Mouse (Mus musculus): ENCODE results near the gene D630003M21Rik. TPM values are rescaled to one million over a fixed set of nuclear protein-coding genes. Genes with fewer than 3 reads are reported as not detected.

The D630003M21Rik gene
- polyA plus RNA-seq, 1 experiment from 2014 or later = 2.4 TPM

DNA sequence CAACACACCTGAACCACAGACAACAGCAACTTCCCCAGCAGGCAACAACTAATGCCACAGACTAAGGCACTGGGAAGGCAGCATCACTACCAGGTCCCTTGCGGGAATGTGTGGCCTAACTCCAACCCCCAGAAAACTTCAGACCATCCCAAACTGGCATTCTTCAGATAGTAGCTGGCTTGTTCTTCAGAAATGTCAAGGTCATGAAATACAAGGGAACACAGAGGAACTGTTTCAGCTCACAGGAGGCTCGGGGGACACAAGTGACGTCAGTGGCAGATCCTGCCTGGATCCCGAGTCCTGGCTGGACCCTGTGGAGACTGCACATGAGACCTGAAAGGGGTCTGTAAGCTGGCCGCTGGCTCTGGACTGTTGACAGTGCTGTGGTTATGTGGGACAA, 24.8 kb upstream of the D630003M21Rik start:
- H3K9me3 ChIP-seq = no peaks in the 10 kb centered on the region
- H3K9ac ChIP-seq = no peak overlapping the region
- no peaks in the 10 kb centered on the region for H3K27me3 ChIP-seq
- H3K4me2 ChIP-seq = no peak overlapping the region
- ATAC-seq (ENCODE audit: low FRiP score, low read depth) = no peak
- H3K4me1 ChIP-seq (replicated peaks) = 0 out of 2 replicates have a peak, but pooled peaks cover 3% of the 10 kb centered on the region
- H3K27ac ChIP-seq (replicated peaks) = no peak overlapping the region
- H3K4me3 ChIP-seq = no peak overlapping the region
- no peaks in the 10 kb centered on the region for H3K36me3 ChIP-seq
- WGBS = 76% methylated on average over 5 of the region's 5 CpGs

DNA sequence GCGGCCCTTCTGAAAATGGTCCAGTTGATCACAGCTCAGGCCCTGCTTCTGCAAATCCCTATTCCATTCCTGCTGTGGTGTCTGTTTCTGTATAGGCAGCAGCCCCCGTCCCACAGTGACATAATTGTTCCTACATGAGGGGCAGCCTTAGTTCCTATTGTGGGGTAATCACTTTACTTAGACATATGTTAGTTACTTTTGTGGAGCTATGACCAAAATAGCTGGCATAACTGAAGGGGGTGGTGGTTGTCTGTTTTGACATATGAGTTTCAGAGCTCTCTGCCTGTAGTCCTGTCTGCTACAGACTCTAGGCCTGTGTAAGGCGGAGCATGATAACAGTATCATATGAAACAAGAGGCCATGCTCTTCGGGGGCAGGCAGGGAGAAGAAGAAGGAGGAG, 21.5 kb upstream of the D630003M21Rik start:
- Histone ChIP-seq H3K4me3 (no peak overlapping the region), H3K4me1 (replicated peaks) (no peaks in the 10 kb centered on the region), H3K9ac (no peak overlapping the region), H3K36me3 (no peaks in the 10 kb centered on the region), H3K27ac (replicated peaks) (no peak overlapping the region), H3K27me3 (no peaks in the 10 kb centered on the region), H3K9me3 (no peaks in the 10 kb centered on the region), H3K4me2 (no peak overlapping the region)
- no peak for ATAC-seq (ENCODE audit: low FRiP score, low read depth)
- WGBS = 86% methylated on average over 4 of the region's 4 CpGs

DNA sequence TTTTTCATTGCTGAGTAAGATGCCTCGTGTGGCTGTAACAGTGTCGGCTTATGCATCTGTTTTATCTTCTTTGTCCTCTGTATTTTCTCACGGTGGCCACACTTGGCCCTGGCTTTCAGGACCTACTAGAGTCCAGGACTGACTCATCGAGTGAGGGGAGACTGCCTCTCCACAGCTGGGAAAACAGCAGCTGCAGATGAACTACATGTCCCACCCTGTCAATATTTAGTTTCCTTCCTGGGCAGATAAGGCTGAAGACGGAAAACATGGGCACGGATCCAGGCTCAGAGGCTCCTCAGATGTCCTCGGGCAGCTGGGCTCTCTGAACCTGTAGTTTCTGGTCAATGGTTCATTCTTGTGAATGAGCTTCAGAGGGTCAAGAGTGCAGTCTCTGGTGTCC, 19.3 kb upstream of the D630003M21Rik start:
- Histone ChIP-seq H3K9me3 (no peaks in the 10 kb centered on the region), H3K4me2 (no peak overlapping the region), H3K4me1 (replicated peaks) (0 out of 2 replicates have a peak, but pooled peaks cover 5% of the 10 kb centered on the region), H3K27ac (replicated peaks) (no peak overlapping the region), H3K9ac (no peak overlapping the region), H3K36me3 (no peaks in the 10 kb centered on the region), H3K27me3 (no peaks in the 10 kb centered on the region), H3K4me3 (no peak overlapping the region)
- ATAC-seq (ENCODE audit: low FRiP score, low read depth) = no peak
- WGBS = 80% methylated on average over 7 of the region's 7 CpGs

DNA sequence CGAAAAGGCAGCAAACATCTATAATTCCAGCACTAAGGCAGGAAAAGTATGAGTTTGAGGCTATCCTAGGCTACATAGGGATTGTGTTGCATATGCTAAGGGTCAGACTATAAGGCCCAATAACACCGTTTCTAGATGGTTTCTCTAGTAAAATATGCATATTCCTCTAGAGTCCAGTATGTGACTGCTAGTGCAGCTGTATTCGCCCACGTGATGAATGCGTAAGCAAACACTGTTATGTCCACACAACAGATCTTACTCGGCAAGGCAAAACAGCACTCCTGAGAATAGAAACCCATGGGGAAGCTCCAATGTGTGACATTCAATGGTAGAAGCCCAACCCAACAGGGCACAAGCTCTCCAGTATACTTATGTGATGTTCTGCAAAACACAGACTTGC, 18.8 kb upstream of the D630003M21Rik start:
- Histone ChIP-seq H3K4me1 (replicated peaks) (0 out of 2 replicates have a peak, but pooled peaks cover 7% of the 10 kb centered on the region), H3K9me3 (no peaks in the 10 kb centered on the region), H3K4me3 (no peak overlapping the region), H3K27me3 (no peaks in the 10 kb centered on the region), H3K9ac (no peak overlapping the region), H3K36me3 (no peaks in the 10 kb centered on the region), H3K4me2 (no peak overlapping the region), H3K27ac (replicated peaks) (no peak overlapping the region)
- ATAC-seq (ENCODE audit: low FRiP score, low read depth) = no peak
- 81% methylated on average over 6 of the region's 6 CpGs for WGBS

GRCm38 (mm10) chr2:158245072-158245817, 16.2 kb upstream of the D630003M21Rik start:
- H3K4me2 ChIP-seq = no peak overlapping the region
- H3K9ac ChIP-seq = no peak overlapping the region
- WGBS = 56% methylated on average over 4 of the region's 4 CpGs
- H3K27ac ChIP-seq (replicated peaks) = no peak overlapping the region
- H3K27me3 ChIP-seq = no peaks in the 10 kb centered on the region
- H3K4me1 ChIP-seq (replicated peaks) = 0 out of 2 replicates have a peak, but pooled peaks cover 7% of the 10 kb centered on the region
- no peak overlapping the region for H3K4me3 ChIP-seq
- H3K9me3 ChIP-seq = no peaks in the 10 kb centered on the region
- ATAC-seq (ENCODE audit: low FRiP score, low read depth) = no peak
- no peaks in the 10 kb centered on the region for H3K36me3 ChIP-seq

GRCm38 (mm10) chr2:158243129-158243870, 14.3 kb upstream of the D630003M21Rik start:
- H3K27ac ChIP-seq (replicated peaks) = no peak overlapping the region
- ATAC-seq (ENCODE audit: low FRiP score, low read depth) = no peak
- 0 out of 2 replicates have a peak, but pooled peaks cover 7% of the 10 kb centered on the region for H3K4me1 ChIP-seq (replicated peaks)
- H3K9me3 ChIP-seq = no peaks in the 10 kb centered on the region
- H3K4me2 ChIP-seq = no peak overlapping the region
- H3K27me3 ChIP-seq = no peaks in the 10 kb centered on the region
- no peak overlapping the region for H3K4me3 ChIP-seq
- WGBS = 77% methylated on average over 18 of the region's 18 CpGs
- H3K9ac ChIP-seq = no peak overlapping the region
- no peaks in the 10 kb centered on the region for H3K36me3 ChIP-seq

DNA sequence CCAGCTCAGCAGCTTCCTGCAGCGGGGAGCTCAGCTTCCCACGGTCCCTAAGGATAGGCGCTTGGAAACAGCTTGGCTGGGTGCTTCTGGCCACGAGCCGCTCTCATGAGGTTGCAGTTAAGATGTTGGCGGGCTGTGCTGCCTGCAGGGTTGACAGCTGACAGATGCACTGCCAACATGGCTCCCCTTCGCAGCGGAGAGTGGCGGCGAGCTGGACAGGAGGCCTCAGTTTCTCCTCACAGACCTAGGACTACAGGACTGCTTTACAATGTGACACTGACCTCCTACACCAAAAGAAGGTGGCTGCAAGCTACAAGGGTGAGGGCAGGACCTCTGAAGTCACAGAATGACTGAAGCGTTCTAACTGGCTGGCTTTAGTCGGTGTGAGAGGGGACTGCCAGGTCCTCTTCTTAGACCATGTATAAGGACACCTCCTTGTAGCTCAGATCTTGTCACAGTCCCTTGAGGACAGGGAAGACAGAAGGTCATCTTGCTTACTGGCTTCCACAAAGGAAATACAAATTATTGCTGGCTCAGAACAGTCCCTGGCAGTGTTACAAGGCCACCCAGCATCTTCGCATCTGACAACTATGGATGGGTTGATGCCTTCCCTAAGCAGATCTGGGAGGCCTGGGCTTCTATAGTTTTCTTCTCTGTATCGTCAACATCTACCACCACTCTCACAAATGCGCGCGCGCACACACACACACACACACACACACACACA, 13.3 kb upstream of the D630003M21Rik start:
- Histone ChIP-seq H3K27ac (replicated peaks) (no peak overlapping the region), H3K9ac (no peak overlapping the region), H3K27me3 (no peaks in the 10 kb centered on the region), H3K4me2 (no peak overlapping the region), H3K4me1 (replicated peaks) (0 out of 2 replicates have a peak, but pooled peaks cover 7% of the 10 kb centered on the region), H3K36me3 (no peaks in the 10 kb centered on the region), H3K9me3 (no peaks in the 10 kb centered on the region), H3K4me3 (no peak overlapping the region)
- ATAC-seq (ENCODE audit: low FRiP score, low read depth) = no peak
- WGBS = 84% methylated on average over 18 of the region's 18 CpGs

GRCm38 (mm10) chr2:158241126-158241738, 12.2 kb upstream of the D630003M21Rik start:
- Histone ChIP-seq H3K27me3 (no peaks in the 10 kb centered on the region), H3K4me3 (no peak overlapping the region), H3K4me1 (replicated peaks) (0 out of 2 replicates have a peak, but pooled peaks cover 7% of the 10 kb centered on the region), H3K36me3 (no peaks in the 10 kb centered on the region), H3K27ac (replicated peaks) (no peak overlapping the region), H3K9ac (no peak overlapping the region), H3K9me3 (no peaks in the 10 kb centered on the region), H3K4me2 (no peak overlapping the region)
- ATAC-seq (ENCODE audit: low FRiP score, low read depth) = no peak
- 63% methylated on average over 5 of the region's 5 CpGs for WGBS

GRCm38 (mm10) chr2:158238101-158238500, 9.1 kb upstream of the D630003M21Rik start:
- no peak overlapping the region for H3K9ac ChIP-seq
- H3K27me3 ChIP-seq = no peaks in the 10 kb centered on the region
- no peak overlapping the region for H3K4me2 ChIP-seq
- no peak overlapping the region for H3K27ac ChIP-seq (replicated peaks)
- no peaks in the 10 kb centered on the region for H3K36me3 ChIP-seq
- no peaks in the 10 kb centered on the region for H3K9me3 ChIP-seq
- H3K4me1 ChIP-seq (replicated peaks) = no peaks in the 10 kb centered on the region
- WGBS = 85% methylated on average over 5 of the region's 5 CpGs
- no peak overlapping the region for H3K4me3 ChIP-seq
- ATAC-seq (ENCODE audit: low FRiP score, low read depth) = no peak

DNA sequence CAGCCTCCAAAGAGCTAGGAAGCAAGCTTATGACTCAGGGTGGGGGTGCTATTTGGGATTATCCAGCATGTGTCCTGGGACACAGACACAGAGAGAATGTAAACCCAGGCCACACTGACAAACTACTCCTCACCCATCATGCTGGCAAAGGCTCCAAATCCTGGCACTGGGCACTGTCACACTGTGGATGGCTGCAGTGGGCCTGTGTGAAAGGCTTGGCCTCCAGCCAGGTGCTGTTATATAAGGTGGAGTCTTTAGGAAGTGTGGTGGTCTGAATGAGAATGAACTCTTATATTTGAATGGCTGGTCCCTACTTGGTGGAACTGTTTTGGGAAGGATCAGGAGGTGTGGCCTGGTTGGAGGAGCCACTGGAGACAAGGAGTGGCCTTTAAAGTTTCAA, 7.7 kb upstream of the D630003M21Rik start:
- no peak overlapping the region for H3K27ac ChIP-seq (replicated peaks)
- H3K36me3 ChIP-seq = no peaks in the 10 kb centered on the region
- no peak overlapping the region for H3K4me3 ChIP-seq
- H3K9ac ChIP-seq = no peak overlapping the region
- H3K4me2 ChIP-seq = no peak overlapping the region
- H3K27me3 ChIP-seq = no peaks in the 10 kb centered on the region
- no peaks in the 10 kb centered on the region for H3K4me1 ChIP-seq (replicated peaks)
- no peak for ATAC-seq (ENCODE audit: low FRiP score, low read depth)
- no peaks in the 10 kb centered on the region for H3K9me3 ChIP-seq

- no peak overlapping the region for H3K4me3 ChIP-seq
- peaks cover 23% of the 10 kb centered on the region for H3K4me1 ChIP-seq (replicated peaks)
- no peak for ATAC-seq (ENCODE audit: low FRiP score, low read depth)
- no peak overlapping the region for H3K9ac ChIP-seq
- H3K9me3 ChIP-seq = no peaks in the 10 kb centered on the region
- H3K27ac ChIP-seq (replicated peaks) = no peak overlapping the region
- H3K36me3 ChIP-seq = no peaks in the 10 kb centered on the region
- H3K4me2 ChIP-seq = no peak overlapping the region
- H3K27me3 ChIP-seq = no peaks in the 10 kb centered on the region
- 77% methylated on average over 3 of the region's 3 CpGs for WGBS
Observed at GRCm38 (mm10) chr2:158233106-158233505, 4.1 kb upstream of the D630003M21Rik start.

All from hindbrain, embryonic 15.5 days (tissue).